Mouse (Mus musculus): ENCODE results near the gene AL731706.2.

AL731706.2 gene

GRCm38 (mm10) chr2:136854543-136855388 is 30.7 kb downstream of the AL731706.2 start:
- no peak for TF ChIP-seq GATA4 (IDR thresholded peaks at IDR 0.05; ENCODE audit: insufficient replicate concordance, low read length)

- no peak for TF ChIP-seq GATA4 (IDR thresholded peaks at IDR 0.05; ENCODE audit: insufficient replicate concordance, low read length)
These were observed 35.1 kb downstream of the AL731706.2 start for GRCm38 (mm10) chr2:136850366-136850765.

GRCm38 (mm10) chr2:136837994-136838393 is 47.5 kb downstream of the AL731706.2 start:
- TF ChIP-seq GATA4 (IDR thresholded peaks at IDR 0.05; ENCODE audit: insufficient replicate concordance, low read length): no peak

GRCm38 (mm10) chr2:136835882-136836281 is 49.6 kb downstream of the AL731706.2 start:
- no peak for TF ChIP-seq GATA4 (IDR thresholded peaks at IDR 0.05; ENCODE audit: insufficient replicate concordance, low read length)

All from liver, adult (tissue).